Mouse (Mus musculus) liver, embryonic 13.5 days (tissue): ENCODE results near the gene Gapdh. TPM values are rescaled to one million over a fixed set of nuclear protein-coding genes. Genes with fewer than 3 reads are reported as not detected.

Experiments
- ATAC-seq: fragments of 200-750 bp; cut with Nextera tagmentation; 2 replicates; pipeline ENCODE4 v1.8.0; 2017; ENCODE audit warnings: low read depth, mild to moderate bottlenecking, moderate number of reproducible peaks, moderate library complexity
- DNase-seq: peaks from one replicate; pipeline ENCODE4 v3.0.0; 2022
- H3K27ac ChIP-seq: fragments of 300-500 bp; sonication (generic); 2 replicates; pipeline ENCODE4 v1.5.1; 2015; ENCODE audit warnings: moderate library complexity, mild to moderate bottlenecking, inconsistent platforms
- H3K27me3 ChIP-seq: fragments of 300-500 bp; sonication (generic); 2 replicates; pipeline ENCODE4 v1.6.1; 2015; ENCODE audit warnings: mild to moderate bottlenecking, inconsistent platforms
- H3K36me3 ChIP-seq: fragments of 300-500 bp; sonication (generic); 2 replicates; pipeline ENCODE4 v1.6.1; 2015; ENCODE audit warnings: mild to moderate bottlenecking, inconsistent platforms
- H3K4me1 ChIP-seq: fragments of 300-500 bp; sonication (generic); replicated peaks from 2 replicates; pipeline ENCODE4 v1.6.1; 2015; ENCODE audit warnings: inconsistent platforms
- H3K4me2 ChIP-seq: fragments of 300-500 bp; sonication (generic); 2 replicates; pipeline ENCODE4 v1.6.1; 2015; ENCODE audit warnings: inconsistent platforms, mild to moderate bottlenecking, moderate library complexity
- H3K4me3 ChIP-seq: fragments of 300-500 bp; sonication (generic); replicated peaks from 2 replicates; pipeline ENCODE4 v1.5.1; 2015; ENCODE audit warnings: mild to moderate bottlenecking, inconsistent platforms
- H3K9ac ChIP-seq: fragments of 300-500 bp; sonication (generic); 2 replicates; pipeline ENCODE4 v1.6.1; 2015; ENCODE audit warnings: mild to moderate bottlenecking, inconsistent platforms
- H3K9me3 ChIP-seq: fragments of 300-500 bp; sonication (generic); replicated peaks from 2 replicates; pipeline ENCODE4 v1.6.1; 2016; ENCODE audit warnings: inconsistent platforms
- WGBS: fragments of 180-500 bp; shearing (Covaris S2); methylation state at CpG from one replicate; pipeline ENCODE4 v1.1.7; 2015; ENCODE audit not compliant: insufficient replicate concordance; 5-methylcytosine and 5-hydroxymethylcytosine counted together
- polyA plus RNA-seq: library from polyadenylated mRNA; unstranded; fragments of >200 nt; fragmentation: Nextera tagmentation; extraction: Ambion mirVana; gene quantifications from 2 replicates; pipeline ENCODE4 v1.2.1, GENCODE M21; 2015

The Gapdh gene
- 1,179 and 1,220 TPM in 2 replicates for polyA plus RNA-seq

DNA sequence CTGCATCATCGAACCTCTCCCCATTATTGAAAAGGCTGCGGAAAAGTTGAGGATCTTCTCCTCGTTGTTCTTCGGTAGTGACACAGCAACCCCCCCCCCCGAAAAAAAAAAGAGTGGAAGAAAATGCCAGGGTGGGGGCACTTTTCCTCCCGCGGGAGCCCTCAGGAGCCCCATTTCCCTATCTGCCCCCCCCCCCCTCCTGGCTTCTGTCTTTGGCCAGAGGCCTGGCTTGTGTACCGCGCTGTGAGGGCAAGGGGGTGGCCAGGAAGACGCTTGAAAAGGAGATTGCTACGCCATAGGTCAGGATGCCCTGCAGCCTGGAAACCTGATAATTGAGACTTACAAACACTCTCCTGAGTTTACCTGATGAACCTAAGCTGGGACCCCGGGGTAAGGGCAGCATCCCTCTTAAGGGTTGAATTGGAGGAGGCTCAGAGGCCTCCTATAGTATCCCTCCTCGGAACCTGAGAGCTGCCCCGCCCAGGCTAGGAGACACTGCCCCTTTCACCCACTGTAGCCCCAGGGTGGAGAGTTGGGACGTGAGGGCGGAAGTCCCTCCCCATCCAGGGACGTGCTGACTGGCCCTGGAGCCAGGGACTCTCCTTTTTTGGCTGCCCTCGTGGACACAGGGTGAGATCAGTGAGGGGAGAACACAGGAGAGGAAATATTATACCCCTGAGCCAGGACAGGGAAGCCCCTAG, at the start of gene Gapdh:
Gapdh (minus strand) TSS at position 417 of the 701 bp plus-strand sequence.
- Histone ChIP-seq H3K4me2 (peak within 1 kb of the TSS; percentile 79), H3K9me3 (no peaks in the 10 kb centered on the region), H3K27ac (peak within 1 kb of the TSS; percentile 91), H3K9ac (peak within 1 kb of the TSS; percentile 91), H3K27me3 (no peaks in the 10 kb centered on the region), H3K4me3 (peak within 1 kb of the TSS; percentile 80), H3K4me1 (peaks cover 69% of the 10 kb centered on the region), H3K36me3 (peaks cover 78% of the 10 kb centered on the region)
- peak; percentile 71 for DNase-seq
- under 1% methylated on average over 17 of the region's 18 CpGs for WGBS
- peak; percentile 59 for ATAC-seq

DNA sequence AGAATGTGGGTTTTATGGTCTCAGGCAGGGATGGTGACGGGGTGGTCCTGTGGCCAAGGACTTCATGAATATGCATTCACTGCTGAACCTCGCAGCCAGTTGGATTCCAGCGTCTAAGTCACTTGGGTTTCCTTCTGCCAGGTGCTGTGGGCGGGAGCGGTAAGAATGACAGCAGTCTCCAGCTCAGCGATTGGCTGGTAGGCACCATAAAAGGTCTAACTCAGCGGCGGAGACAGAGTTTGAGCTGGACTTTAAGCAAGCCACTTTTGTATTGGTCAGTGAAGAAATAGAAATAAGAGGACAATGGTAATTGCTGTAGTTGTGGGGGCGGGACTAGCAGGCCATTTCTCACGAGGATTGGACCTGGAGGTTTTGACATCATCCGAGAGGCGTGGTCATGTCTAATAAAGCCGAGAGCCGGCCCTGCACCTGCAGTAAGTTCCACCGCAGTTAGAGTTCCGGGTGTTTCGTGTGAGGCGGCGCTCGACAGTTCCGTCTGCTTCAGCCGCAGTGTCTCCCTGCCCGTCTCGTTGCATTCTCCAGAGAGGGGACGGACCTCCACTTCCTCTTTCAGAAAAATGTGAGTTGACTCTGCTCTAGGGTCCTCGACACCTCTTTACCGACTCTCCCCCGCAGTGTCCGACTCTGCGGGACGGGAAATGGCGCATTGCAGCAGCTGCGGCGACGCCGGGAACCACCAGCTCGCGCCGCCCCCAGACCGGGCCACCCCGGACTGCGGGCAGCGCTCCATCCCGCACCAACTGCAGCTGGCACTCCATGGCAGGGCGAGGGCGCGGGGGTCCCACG, 49.1 kb upstream of the Gapdh start, which contains the start of gene Vamp1:
Vamp1 (plus strand) TSS at position 404 of the 807 bp plus-strand sequence.
- Histone ChIP-seq H3K9me3 (no peaks in the 10 kb centered on the region), H3K4me2 (peak within 1 kb of the TSS; percentile 96), H3K27me3 (peaks cover 25% of the 10 kb centered on the region), H3K4me1 (peaks cover 16% of the 10 kb centered on the region), H3K36me3 (no peaks in the 10 kb centered on the region), H3K4me3 (peak within 1 kb of the TSS; percentile 79), H3K9ac (peak within 1 kb of the TSS; percentile 86), H3K27ac (peak within 1 kb of the TSS; percentile 74)
- WGBS: under 1% methylated on average over 48 of the region's 48 CpGs
- ATAC-seq (peak; percentile 95), DNase-seq (peak; percentile 90)

DNA sequence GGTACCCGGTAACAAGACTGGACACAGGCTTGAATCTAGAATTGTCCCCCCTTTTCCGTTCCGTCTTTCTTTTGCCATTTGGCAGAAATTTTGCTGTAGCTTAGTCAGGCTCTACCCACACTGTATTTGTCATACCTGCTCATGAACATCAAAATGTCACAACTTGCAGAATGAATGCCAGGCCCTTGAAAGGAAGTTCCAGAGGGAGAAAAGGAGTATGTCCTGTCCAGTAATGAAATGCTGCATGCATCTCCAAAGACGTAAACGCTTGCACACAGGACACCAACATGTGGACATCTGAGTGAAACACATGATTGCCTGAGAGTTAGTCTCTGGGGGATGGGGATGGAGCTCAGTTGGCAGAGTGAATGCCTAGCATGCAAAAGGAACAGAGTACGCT, 47.4 kb upstream of the Gapdh start:
- no peak overlapping the region for H3K27ac ChIP-seq
- no peaks in the 10 kb centered on the region for H3K9me3 ChIP-seq
- peaks cover 29% of the 10 kb centered on the region for H3K27me3 ChIP-seq
- peaks cover 16% of the 10 kb centered on the region for H3K4me1 ChIP-seq
- no peak for DNase-seq
- H3K36me3 ChIP-seq: no peaks in the 10 kb centered on the region
- no peak overlapping the region for H3K9ac ChIP-seq
- no peak for ATAC-seq
- H3K4me2 ChIP-seq: no peak overlapping the region
- 71% methylated on average over 6 of the region's 6 CpGs for WGBS
- H3K4me3 ChIP-seq: no peak overlapping the region

DNA sequence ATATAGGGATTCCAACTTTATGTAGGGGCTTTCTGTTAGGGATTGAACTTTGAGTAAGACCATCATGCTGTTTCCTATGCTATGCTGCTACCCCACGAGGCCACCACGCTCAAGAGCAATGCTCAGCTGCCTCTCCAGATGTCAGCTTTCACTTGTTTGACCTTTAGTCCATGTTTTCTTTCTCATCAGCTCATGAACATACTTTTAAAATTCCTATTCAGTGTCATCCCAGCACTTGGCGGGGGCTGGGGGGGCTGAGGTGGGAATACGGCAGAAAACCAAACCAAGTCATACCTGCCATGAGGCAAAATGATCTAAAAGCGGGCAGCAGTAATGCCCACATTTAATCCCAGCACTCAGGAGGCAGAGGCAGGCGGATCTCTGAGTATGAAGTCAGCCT, 46.9 kb upstream of the Gapdh start:
- H3K9ac ChIP-seq: no peak overlapping the region
- no peak for DNase-seq
- peaks cover 16% of the 10 kb centered on the region for H3K4me1 ChIP-seq
- no peaks in the 10 kb centered on the region for H3K36me3 ChIP-seq
- no peak overlapping the region for H3K4me3 ChIP-seq
- 53% methylated on average over 6 of the region's 6 CpGs for WGBS
- no peak overlapping the region for H3K27ac ChIP-seq
- H3K4me2 ChIP-seq: no peak overlapping the region
- no peaks in the 10 kb centered on the region for H3K9me3 ChIP-seq
- H3K27me3 ChIP-seq: peaks cover 29% of the 10 kb centered on the region
- no peak for ATAC-seq

DNA sequence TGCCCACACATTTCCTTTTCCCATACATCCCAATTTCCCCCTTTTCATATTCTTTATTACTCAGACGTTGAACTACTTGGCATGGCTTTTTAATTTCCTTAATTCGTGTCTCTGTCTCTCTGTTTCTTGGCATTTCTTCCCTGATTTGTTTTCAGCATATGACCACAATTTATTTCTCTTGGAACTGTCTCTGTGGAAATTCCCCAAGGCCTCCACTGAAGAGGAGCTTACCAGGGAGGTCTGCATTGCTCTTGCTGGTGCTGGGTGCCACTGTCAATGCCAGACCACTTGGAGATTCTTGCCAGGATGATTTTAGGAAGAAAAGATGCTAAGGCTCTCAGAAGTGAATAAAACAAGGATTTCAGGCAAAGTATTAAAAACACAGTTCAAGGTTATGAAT, 46.4 kb upstream of the Gapdh start:
- ATAC-seq (no peak), DNase-seq (no peak)
- H3K27me3 ChIP-seq: peaks cover 29% of the 10 kb centered on the region
- peaks cover 16% of the 10 kb centered on the region for H3K4me1 ChIP-seq
- no peak overlapping the region for H3K4me3 ChIP-seq
- H3K36me3 ChIP-seq: no peaks in the 10 kb centered on the region
- H3K9me3 ChIP-seq: no peaks in the 10 kb centered on the region
- H3K4me2 ChIP-seq: no peak overlapping the region
- H3K9ac ChIP-seq: no peak overlapping the region
- 37% methylated on average over 2 of the region's 2 CpGs for WGBS
- no peak overlapping the region for H3K27ac ChIP-seq

DNA sequence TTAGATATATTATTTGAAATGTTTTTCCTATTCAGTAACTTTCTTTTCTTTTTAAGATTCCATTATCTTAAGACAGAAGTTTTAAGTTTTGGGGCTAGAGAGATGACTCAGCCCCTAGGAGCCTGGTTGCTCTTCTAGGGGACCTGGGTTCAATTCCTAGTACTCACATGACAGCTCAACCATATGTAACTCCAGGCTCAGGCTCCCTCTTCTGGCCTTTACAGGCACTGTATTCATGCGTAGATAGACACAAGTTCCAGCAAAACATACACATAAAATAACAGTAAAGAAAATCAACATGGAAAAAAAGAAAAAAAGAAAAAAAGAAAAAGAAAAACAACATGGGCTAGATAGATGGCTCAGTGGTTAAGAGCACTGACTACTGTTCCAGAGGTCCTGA, 44.2 kb upstream of the Gapdh start:
- ATAC-seq: no peak
- Histone ChIP-seq H3K4me2 (no peak overlapping the region), H3K9ac (no peak overlapping the region), H3K9me3 (no peaks in the 10 kb centered on the region), H3K4me1 (no peaks in the 10 kb centered on the region), H3K27me3 (peaks cover 29% of the 10 kb centered on the region), H3K27ac (no peak overlapping the region), H3K36me3 (no peaks in the 10 kb centered on the region), H3K4me3 (no peak overlapping the region)
- no peak for DNase-seq
- WGBS: 62% methylated on average over 1 of the region's 1 CpGs

DNA sequence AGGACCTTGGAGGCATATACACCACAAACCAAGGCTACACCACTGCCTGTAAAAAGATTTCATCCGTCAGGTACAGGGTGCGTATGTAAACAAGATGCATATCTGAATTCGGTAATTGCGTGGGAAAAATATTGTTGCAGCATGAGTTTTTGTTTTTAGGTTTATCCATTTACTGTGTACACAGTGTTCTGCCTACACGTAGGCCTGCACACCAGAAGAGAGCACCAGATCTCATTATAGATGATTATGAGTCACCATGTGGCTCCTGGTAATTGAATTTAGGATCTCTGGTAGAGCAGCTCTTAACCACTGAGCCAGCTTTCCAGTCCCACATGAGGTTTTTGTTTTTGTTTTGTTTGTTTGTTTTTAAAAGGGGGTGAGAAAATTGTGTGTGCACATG, 30.9 kb upstream of the Gapdh start:
- H3K9me3 ChIP-seq: no peaks in the 10 kb centered on the region
- peaks cover 25% of the 10 kb centered on the region for H3K36me3 ChIP-seq
- no peak overlapping the region for H3K4me3 ChIP-seq
- H3K4me1 ChIP-seq: peaks cover 14% of the 10 kb centered on the region
- H3K27ac ChIP-seq: no peak overlapping the region
- DNase-seq (no peak), ATAC-seq (no peak)
- H3K9ac ChIP-seq: no peak overlapping the region
- WGBS: 85% methylated on average over 5 of the region's 5 CpGs
- H3K27me3 ChIP-seq: no peaks in the 10 kb centered on the region
- H3K4me2 ChIP-seq: no peak overlapping the region

DNA sequence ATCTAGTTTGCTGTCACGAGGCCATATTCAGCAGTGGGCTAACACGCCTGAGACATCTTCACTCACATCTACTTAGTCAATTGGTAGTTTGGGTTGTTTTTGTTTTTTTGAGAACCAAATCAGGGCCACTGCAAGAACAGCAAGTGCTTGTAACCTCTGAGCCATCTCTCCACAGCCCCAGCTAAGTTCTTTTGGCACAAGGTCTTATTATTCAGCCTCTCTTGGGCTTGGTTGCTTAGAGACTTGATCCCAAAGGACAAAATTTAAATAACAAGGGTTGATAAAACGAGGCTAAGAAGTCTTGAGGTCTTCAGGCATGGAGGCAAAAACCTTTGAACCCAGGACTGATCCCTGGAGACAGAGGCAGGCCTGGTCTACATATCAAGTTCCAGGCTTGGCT, 30.0 kb upstream of the Gapdh start:
- H3K4me1 ChIP-seq: peaks cover 14% of the 10 kb centered on the region
- no peaks in the 10 kb centered on the region for H3K27me3 ChIP-seq
- H3K9me3 ChIP-seq: no peaks in the 10 kb centered on the region
- H3K9ac ChIP-seq: no peak overlapping the region
- ATAC-seq (no peak), DNase-seq (no peak)
- H3K27ac ChIP-seq: no peak overlapping the region
- WGBS: 78% methylated on average over 3 of the region's 3 CpGs
- no peak overlapping the region for H3K4me2 ChIP-seq
- peaks cover 25% of the 10 kb centered on the region for H3K36me3 ChIP-seq
- H3K4me3 ChIP-seq: no peak overlapping the region

DNA sequence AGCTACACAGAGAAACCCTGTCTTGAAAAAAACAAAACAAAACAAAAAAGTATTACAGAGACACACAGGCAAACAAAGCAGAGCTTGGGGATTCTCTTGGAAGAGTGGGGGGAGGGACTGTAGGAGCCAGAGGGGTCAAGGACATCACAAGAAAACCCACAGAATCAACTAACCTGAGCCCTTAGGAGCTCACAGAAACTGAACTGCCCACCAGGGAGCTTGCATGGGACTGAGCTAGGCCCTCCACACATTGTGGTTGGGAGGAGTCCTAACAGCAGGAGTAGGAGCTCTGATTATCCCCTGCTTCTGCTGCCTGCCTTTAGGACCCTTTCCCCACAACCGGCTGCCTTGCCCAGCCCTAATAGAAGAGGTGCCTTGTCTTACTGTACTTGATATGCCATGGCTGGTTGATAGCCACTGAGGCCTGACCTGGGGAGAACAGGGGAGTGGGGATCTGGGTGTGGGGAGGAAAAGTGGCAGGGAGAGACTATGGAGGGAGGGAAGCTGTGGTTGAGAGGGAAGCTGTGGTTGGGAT, 29.3 kb upstream of the Gapdh start:
- H3K27ac ChIP-seq: no peak overlapping the region
- peaks cover 14% of the 10 kb centered on the region for H3K4me1 ChIP-seq
- no peak overlapping the region for H3K4me3 ChIP-seq
- H3K9me3 ChIP-seq: no peaks in the 10 kb centered on the region
- ATAC-seq: no peak
- H3K27me3 ChIP-seq: no peaks in the 10 kb centered on the region
- H3K36me3 ChIP-seq: peaks cover 25% of the 10 kb centered on the region
- no peak for DNase-seq
- no peak overlapping the region for H3K9ac ChIP-seq
- WGBS: 48% methylated on average over 1 of the region's 1 CpGs
- H3K4me2 ChIP-seq: no peak overlapping the region

DNA sequence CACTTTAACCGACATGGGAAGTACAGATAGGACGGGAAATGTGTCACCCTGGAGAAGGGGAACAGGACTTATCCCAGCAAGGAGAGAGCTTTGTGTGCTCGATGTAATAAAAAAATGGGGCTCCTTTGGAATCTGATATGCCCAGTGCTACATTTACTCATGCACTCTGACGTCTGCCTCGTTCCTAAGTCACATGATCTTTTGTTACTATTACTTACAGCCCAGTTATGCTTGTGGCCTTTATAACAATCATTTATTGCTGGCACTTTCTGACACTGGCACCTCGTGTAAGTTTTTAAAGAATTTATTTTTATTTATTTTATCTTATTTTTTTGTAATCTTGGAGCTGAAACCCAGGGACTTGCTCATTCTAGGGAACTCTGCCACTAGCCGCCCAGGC, 27.1 kb upstream of the Gapdh start:
- Histone ChIP-seq H3K4me3 (peak overlapping the region; percentile 83), H3K4me1 (peaks cover 34% of the 10 kb centered on the region), H3K9ac (peak overlapping the region; percentile 92), H3K36me3 (peaks cover 39% of the 10 kb centered on the region), H3K4me2 (peak overlapping the region; percentile 75), H3K9me3 (no peaks in the 10 kb centered on the region), H3K27me3 (no peaks in the 10 kb centered on the region), H3K27ac (peak overlapping the region; percentile 100)
- WGBS: 24% methylated on average over 7 of the region's 7 CpGs
- ATAC-seq (no peak), DNase-seq (no peak)

DNA sequence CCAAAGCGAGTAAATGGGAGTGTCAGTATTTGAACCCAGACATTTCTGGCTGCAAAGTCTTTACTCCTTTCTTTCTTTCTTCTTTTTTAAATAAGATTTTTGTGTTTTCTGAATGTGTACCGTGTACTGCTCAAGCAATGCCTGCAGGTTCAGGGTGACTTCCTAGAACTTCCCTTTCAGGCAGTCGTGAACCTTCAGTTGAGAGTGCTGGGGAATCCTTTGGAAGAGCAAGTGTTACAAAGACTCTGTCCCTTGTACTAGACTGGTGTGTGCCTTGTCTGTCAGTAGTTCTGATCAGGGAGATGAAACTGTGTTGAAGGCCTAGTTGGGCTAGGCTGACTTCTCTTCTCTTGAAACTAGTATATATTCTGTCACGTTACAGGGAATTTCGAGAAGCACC, 26.6 kb upstream of the Gapdh start:
- peak overlapping the region; percentile 92 for H3K9ac ChIP-seq
- H3K4me1 ChIP-seq: peaks cover 39% of the 10 kb centered on the region
- H3K27me3 ChIP-seq: no peaks in the 10 kb centered on the region
- H3K4me3 ChIP-seq: peak overlapping the region; percentile 83
- peak overlapping the region; percentile 75 for H3K4me2 ChIP-seq
- peaks cover 45% of the 10 kb centered on the region for H3K36me3 ChIP-seq
- H3K27ac ChIP-seq: peak overlapping the region; percentile 100
- 13% methylated on average over 5 of the region's 5 CpGs for WGBS
- DNase-seq (no peak), ATAC-seq (no peak)
- H3K9me3 ChIP-seq: no peaks in the 10 kb centered on the region
